Mouse (Mus musculus) thymus, adult 2 months (tissue): ENCODE results near the gene Meis2.

Source experiments
- CTCF ChIP-seq: fragments of 200-500 bp; IDR thresholded peaks from 2 replicates; pipeline ENCODE4 v1.5.1; 2012; ENCODE audit warnings: mild to moderate bottlenecking, control low read depth, low read length, moderate library complexity, borderline replicate concordance; ENCODE audit not compliant: control insufficient read depth, poor library complexity, insufficient read depth; ENCODE audit errors: extremely low read depth
- POLR2A ChIP-seq: fragments of 200-500 bp; IDR thresholded peaks from 2 replicates; pipeline ENCODE4 v1.6.1; 2012; ENCODE audit warnings: mild to moderate bottlenecking, low read length, control low read depth, moderate library complexity; ENCODE audit not compliant: control insufficient read depth, poor library complexity, insufficient read depth; ENCODE audit errors: extremely low read depth

DNA sequence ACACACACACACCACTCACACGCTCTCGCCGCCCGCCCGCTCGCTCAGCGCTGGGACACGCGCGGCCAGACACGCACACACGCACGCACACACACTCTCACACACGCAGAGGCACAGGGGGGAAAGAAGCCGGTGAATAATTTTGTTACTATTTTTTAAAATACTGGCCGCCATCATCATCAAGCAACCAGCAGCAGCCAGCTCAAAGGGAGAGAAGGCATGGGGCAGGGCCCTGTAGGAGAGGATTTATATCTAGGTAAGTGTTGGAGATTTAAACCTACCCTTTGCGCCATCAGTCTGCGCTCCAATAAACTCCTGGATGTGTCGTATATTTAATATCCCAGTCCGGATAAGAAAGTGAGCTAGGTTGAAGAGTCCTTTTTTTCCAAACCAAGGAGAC is 1.1 kb downstream of the Meis2 start:
- no peak for TF ChIP-seq CTCF
- no peak for TF ChIP-seq POLR2A
